Mouse (Mus musculus) adrenal gland, postnatal 10 days (tissue): Measurements from ENCODE around the gene Slc25a20. TPM values are rescaled to one million over a fixed set of nuclear protein-coding genes. Genes with fewer than 3 reads are reported as not detected.
"Not testable (repeated sequence)": the region's sequence is repeated elsewhere in the genome, so short reads cannot be mapped to it uniquely, and the experiment has no call there.

Source experiments
- DNase-seq: peaks from one replicate; pipeline ENCODE4 v3.0.0; 2021; ENCODE audit warnings: mixed read lengths
- long read RNA-seq, 2 experiments: library from polyadenylated mRNA; stranded (forward); transcript quantifications; one replicate each; pipeline ENCODE4 v2.0.0; 2021
- total RNA-seq, 2 experiments: library from RNA; stranded (reverse); gene quantifications; 2 replicates each; pipeline ENCODE4 v1.2.3; 2021

Slc25a20 gene
- 100 to 1,000 TPM; 405 to 421 TPM for total RNA-seq
- long read RNA-seq, experiment 1, transcript Slc25a20-201 (9 exons, 1,783 nt) = major isoform, 907 of 977 reads
- long read RNA-seq, experiment 1, partial matches to known transcripts = 30 of 977 reads
- long read RNA-seq, experiment 1, other reads (novel, unspliced or antisense) = 40 of 977 reads
- long read RNA-seq, experiment 2, transcript Slc25a20-201 (9 exons, 1,783 nt) = major isoform, 98 of 111 reads
- long read RNA-seq, experiment 2, partial matches to known transcripts = 9 of 111 reads
- long read RNA-seq, experiment 2, other reads (novel, unspliced or antisense) = 4 of 111 reads

DNA sequence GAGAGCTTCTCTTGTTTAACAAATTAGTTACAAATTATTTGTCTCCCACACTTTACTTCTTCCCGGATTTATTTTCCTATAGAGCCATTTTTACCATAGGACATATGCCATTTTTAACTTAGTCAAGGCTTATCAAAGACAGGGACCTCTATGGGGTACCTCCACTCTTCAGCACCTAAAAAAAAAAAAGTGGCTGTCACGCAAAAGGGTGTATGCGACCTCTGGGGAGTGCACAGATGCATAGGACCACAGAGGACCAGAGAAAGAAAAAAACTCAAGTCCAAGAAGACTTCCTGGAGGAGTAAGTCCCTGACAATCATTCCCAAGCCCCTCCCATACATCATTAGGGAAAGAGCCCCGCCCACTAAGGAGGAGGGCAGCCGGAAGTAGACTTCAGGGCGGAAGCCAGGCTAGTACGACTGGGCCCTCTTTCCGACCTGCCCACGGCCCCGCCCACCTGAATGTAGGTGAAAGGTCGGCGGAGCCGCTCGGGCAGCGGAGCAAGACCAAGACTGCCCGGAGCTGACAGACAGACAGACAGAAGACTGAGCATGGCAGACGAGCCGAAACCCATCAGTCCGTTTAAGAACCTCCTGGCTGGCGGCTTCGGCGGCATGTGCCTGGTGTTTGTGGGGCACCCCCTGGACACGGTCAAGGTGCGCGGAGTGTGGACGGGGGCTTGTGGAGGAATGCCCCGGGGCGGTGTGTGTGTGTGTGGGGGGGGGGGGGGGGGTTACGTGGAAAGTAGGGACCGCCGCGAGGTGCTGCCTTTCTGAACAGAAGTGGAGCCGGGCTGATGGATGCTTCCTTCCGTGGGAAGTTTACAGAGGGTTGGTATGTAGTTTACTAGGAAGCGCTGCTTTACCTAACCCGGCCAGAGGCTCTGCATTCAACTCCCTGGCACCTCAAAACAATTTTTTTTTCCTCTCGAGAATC, at the start of gene Slc25a20:
Gene Slc25a20, plus strand, starts transcription at position 412 of the 936 bp plus-strand sequence.
- peak; percentile 92 for DNase-seq

DNA sequence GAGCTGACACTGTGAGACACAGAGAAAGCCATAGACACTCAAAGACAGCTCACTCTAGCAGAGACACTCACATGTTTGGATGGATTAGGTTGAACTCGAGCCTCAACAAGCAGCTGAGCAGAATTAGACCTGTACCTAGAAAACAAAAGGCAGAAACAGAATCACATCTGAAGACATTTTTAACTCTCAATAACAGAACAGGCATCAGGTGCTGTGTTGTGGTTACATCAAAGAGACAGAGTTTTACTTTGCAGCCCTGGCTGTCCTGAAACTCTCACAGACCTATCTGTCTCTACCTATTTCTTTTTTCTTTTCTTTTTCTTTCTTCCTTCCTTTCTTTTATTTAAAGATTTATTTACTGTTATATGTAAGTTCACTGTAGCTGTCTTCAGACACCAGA, 44.6 kb upstream of the Slc25a20 start:
- no peak for DNase-seq

DNA sequence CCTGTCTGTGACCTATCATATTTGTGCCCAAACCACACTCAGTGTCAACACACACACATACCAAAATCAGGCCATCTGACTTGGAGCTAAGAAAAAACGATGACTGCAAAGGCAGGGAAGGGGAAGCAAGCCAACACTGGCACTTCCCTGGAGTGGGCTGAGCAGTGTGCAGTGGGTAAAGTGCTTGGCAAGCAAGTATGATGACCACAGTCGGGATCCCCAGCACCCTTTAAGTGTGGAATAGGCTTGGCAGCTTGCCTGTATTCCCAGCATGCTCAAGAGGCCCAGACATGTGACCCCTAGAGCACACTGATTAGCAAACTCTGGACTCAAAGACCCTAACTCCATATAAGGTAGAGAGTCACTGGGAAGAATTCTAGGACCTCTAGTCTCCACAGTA, 35.4 kb upstream of the Slc25a20 start:
- DNase-seq = peak; percentile 19

DNA sequence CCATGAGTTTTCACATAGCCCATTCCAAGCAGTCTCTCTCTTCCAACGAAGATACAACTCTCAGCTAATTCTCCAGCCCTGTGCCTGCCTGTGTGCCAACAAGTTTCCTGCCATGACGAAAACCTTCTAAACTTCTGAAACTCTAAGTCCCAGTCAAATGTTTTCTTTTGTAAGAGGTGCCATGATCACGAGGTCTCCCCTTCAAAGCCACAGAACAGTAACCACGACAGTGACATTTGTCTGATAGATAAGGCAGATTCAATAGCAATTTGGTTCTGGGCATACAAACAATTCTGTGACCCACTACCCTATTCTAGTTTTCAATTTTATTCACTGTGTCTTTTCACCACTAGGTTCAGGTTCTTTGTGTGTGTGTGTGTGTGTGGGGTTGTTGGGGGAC, 33.7 kb upstream of the Slc25a20 start:
- DNase-seq = no peak

DNA sequence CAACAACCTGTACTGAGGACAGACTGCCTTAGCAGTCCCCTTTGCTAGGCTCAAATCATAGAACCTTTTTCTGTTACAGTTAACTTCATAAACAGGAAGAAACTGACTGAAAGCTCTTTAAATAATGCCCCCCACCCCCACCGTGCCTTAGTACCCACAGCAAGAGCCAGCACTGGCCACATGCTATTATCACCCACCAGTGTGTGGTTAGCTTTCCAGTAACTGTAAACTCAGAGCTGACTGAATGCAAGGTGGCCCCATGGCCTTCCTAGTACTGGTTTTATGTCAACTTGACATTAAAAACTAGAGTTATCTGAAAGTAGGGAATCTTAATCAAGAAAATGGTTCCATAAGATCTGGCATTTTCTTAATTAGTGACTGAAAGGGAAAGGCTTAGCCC, 31.2 kb upstream of the Slc25a20 start:
- no peak for DNase-seq

DNA sequence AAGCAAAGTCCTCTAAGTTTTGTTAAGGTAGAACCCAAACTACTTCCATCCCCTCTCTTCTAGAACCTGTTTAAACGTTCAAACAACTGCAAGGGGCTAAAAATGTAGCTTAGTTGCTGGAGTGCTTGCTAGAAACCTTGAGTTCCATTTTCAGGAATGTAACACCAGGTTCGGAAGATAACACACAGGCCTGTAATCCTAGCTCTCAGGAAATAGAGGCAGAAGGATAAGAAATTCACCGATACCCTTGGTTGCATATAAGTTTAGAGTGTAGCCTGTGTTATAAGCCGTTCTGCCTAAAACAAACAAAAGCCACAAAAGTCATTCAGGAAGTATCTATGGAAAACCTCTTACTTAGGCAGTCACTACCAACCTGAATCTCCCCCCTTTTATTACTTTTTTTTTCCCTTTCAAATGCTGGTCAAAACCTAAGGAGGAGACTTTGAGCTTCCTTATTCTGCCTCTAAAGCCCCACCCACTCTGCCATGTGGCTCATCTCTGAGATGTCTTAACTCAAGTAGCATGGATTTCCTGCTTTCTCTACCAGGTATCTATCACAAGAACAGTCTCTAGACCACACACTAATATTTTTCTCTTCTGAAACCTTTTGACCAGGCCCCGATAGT, 30.1 kb upstream of the Slc25a20 start:
- DNase-seq = no peak

DNA sequence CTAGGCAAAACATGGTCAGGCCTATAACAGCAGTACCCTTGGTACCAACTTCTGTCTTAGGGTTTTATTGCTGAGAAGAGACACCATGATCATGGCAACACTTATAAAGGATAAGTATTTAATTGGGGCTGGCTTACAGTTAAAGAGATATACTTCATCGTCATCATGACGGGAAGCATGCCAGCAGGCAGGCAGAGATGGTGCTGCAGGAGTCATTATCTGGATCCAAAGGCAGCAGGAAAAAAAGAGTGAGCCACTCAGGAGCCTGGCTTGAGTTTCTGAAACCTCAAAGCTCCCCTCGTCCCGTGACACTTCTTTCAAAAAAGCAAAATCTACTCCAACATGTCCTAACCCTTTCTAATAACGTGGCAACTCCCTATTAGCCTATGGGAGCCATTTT, 29.5 kb upstream of the Slc25a20 start:
- no peak for DNase-seq

DNA sequence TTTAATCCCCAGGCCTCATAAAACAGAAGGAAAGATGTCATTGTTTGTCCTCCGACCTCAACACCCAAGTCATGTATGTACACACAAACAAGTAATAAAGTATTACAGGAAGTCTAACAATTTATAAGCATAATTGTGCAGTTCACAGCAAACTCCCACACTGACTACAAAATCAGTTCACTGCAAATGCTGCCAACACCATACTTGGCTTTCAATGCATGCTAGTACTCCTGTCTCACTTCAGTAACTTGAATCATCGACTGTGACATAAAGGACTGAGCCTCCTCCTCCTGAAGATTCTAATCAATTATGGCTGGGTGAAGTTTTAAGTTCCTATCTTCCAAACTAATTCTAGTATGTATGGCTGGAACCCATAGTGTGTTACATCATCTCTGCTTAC, 28.0 kb upstream of the Slc25a20 start:
- no peak for DNase-seq

DNA sequence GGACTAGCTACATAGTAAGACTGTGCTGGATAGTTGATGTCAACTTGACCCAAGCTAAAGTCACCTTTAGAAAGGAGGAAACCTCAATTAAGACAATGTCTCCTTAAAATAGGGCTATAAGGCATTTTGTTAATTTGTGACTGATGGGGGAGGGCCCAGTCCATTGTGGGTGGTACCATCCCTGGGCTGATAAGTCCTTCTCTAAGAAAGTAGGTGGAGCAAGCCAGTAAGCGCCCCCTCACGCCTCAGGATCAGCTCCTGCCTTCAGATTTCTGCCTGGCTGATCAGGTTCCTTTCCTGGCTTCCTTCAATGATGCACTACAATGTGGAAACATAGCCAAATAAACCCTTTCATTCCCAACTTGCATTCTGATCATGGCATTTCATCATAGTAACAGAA, 26.5 kb upstream of the Slc25a20 start:
- no peak for DNase-seq

DNA sequence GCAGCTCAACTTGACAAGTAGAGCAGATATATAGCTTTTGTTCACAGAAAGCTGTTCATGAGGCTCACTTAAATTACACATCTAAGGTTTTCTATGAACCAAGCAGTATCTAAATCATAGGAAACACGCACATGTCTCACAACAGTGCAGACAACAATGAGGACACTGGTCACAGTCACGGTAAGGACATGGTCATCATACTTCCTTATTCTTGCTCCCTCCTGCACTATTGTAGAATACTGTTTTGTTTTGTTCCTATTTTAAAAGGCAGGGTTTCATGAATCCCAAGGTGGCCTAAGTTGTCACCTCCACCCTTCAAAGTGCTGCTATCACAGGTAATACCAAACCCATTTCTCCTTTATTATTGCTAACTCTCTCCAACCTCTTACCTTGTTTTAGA, 22.1 kb upstream of the Slc25a20 start:
- no peak for DNase-seq

DNA sequence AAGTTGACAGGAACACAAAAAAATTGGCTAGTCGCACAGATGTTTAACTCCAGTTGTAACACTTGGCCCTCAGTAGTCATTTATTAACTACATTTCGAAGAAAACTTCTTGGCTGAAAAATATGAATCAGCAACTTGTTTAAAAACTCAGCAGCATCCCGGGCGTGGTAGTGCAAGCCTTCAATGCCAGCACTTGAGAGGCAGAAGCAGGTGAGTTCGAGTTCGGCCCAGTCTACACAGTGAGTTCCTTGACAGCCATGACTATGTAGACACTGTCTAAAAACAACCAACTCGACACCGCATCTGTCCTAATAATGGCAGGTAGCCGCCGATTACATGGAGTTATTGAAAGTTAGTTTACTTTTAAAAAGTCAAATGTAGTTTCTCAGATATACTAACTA, 13.7 kb upstream of the Slc25a20 start:
- no peak for DNase-seq

DNA sequence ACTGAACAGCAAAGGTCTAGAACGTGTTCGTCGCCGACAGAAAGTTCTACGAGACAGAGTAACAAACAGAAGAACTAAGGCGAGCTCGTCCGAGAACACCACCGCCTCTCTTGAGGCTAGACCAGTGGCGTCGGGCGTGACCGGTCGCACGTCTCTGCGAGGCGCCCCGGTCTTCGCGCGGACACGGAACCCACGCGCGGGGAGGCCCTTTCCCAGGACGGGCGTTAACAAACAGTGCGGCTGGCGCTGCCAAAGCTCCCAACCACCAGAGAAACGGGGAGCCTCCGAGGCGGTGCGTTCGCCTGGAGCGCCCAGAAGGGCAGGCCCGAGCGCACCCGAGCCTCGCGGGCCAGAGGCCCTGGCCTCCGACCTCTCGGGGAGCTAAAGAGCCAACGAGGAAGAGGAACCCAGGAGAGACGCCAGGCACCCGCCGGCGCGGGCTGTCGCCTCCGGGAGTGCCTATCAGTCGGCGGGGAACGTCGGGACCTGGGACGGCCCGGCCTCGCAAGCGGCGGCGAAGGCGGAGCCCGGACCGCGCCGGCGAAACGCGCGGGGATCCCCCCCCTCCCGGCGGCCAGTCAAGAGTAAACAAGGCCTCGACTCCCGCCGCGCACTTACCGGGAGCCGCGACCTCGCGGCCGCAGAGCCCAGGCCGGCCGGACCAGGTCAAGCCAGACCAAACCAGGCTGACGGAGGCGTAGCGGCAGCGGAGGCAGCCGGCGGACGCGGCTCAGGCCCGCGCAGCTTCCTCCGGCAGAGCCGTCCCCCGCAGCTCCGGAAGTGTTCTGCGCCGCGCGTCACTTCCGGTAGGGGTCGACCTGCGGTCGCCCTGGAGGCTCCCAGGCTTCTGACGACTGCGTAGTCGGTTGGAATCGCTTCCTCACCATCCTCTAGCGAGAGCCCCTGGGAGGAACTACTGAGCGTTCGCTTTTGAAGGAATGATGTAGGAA, 13.0 kb upstream of the Slc25a20 start, which contains the start of gene Arih2:
Gene Arih2, minus strand, starts transcription at position 776 of the 950 bp plus-strand sequence.
- DNase-seq = peak; percentile 95

DNA sequence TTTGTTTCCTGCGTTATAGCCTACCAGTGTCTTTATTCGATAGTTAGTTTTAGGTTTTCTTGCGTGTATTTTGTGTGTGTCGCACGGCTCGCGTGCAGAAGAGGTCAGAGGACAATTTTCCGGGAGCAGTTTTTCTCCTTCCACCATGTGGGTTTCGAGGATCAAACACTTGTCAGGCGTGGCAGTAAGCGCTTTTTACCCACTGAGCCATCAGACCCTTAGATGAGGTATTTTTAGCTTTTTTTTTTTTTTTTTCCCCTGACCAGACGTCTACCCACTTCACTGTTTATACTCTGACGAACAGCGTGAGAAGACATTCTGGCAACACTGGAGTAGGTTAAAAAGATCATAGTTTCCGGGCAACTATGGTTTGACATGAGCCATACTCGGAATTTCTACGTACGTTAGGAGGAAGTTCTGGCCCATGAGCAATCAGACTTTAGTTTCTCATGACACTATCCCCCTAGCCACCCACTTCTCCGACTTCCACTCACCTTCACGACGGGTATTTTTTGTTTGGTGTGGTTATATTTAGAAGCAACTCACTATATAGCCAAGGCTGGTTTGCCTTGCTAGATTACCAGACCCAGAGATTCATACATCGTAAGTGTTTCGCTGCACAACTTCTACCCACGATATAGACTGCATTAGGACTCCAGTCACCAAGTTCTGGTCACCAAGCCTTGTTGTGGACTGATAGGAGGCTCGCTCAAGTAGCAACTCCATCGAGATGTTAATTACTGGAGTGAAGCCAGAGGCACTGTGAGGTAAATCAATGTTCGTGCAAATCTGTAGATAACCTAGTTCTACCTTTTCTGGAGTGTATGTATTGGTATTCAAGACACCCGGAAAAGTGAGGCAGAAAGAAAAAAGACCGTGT, 12.1 kb upstream of the Slc25a20 start:
- DNase-seq = no peak

DNA sequence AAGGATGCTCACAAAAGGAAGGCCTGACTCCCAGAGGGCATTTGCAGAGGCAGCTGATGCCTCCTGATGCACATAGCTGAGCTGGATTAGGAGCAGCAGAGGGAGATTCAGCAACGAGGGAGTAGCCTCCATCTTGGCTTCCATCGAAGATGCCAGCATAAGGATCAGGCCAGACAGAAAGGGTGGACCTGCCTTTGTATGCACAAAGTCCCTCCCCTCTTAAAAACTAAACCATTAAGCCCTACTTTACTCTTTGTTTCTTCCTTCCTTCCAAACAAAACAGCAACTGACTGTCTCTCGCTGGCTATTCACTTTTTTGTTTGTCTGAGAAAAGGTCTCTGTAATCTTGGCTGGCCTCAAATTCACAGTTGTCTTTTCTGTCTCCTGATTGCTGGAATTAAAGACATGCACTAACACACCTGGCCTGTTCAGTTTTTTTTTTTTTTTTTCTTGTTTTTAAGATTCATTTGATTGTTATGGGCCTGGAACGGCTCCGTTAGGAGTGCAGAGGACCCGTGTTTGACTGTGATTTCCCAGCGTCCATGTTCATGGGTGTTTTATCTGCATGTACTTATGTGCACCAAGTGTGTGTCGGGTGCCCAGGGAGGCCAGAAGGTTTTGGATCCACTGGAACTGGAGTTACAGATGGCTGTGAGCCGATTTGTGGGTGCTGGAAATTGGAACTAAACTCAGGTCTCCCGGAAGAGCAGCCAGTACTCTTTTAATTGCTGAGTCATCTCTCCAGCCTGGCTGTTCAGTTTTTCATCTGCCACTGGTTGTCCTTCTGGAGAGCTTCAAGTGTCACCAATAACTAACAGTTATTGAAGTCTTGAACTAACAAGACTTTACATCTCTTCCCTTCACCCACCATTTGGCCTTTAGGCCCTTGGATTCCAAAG, 7.1 kb upstream of the Slc25a20 start:
- DNase-seq = no peak

DNA sequence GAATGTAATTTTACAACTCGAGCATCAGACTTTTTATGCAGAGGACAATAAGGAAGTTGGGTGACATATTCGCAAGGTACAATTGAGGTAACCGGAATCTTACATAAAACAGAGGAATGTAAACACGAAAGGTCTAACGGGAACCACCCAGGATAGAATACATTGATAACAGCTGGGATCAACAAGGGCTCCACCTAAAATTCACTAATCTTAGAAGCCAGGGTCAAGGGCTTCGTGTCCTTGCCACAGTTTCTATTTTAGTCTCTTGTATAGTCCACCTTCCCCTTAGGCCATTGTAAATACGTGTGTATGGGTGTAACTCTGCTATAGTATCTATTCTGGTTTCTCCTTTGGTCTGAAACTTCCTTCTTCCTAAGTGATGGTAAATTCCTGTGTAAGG, 6.0 kb upstream of the Slc25a20 start:
- DNase-seq = not testable (repeated sequence)

DNA sequence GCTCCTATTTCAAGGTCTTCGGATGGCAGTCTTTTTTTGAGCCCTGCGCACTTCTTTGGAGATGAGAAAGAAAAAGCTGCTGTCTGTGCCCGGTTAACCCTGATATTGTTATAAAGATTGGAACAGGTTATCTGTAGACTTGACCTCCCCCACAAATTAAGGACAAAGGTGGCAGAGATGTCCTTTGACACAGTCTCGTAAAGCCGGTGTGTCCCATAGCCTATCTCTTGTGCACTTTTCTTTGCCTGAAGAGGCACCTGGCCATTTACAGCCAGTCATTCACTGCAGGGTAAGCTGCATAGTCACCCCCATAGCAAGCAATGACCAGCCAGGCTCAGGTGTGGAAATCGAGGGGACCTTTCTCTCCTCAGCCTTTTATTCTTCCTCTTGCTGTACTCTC, 772 bp downstream of the Slc25a20 start:
- no peak for DNase-seq

DNA sequence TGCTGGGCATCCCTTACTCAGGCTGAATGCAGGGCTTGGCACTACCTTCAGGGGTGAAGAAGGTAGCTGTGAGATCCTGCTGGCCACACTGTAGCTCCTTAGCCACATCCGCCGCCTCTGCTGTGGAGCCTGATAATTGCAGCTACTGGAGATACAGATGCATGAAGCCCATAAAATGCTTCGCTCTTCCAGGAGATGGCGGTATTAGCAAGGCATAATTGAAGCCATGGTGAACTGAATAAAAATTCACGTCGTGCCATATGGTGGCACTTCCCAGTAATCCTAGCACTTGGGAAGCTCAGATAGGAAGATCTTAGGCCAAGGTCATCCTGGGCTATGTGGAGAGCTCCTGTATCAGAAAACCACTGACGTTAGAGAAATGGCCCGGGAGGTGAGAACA, 8.0 kb downstream of the Slc25a20 start:
- no peak for DNase-seq

DNA sequence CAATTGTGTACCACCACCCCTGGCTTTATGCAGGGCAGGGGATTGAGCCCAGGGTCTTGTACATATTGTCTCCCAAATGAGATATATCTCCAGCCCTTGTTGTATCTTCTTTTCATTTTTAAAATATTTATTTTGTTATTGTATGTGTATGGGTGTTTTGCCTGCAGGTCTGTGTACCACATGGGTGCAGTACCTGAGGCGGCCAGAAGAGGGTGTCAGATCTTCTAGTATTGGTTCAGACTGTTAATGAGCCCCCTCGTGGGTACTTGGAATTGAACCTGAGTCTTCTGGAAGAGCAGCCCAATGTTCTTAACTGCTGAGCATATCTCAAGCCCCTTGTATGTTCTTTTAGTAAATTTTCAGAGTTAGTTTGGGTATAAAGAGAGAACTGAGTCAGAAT, 11.3 kb downstream of the Slc25a20 start:
- peak; percentile 28 for DNase-seq

DNA sequence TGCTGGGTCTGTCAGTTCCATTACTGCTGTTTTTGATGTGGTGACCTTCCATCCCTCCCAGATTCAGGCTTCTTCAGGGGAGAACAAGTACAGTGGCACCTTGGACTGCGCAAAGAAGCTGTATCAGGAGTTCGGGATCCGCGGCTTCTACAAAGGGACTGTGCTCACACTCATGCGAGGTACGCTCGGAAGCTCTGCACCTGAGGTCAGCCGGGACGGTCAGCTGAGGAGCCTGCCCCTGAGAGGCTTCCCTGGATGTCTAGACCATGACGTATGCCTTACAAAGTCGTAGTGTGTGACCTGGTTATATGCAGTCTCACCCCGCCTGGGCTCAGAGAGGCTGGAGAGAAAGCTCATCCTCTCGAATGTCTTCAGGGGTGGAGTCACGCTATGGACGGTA, 18.1 kb downstream of the Slc25a20 start:
- no peak for DNase-seq

DNA sequence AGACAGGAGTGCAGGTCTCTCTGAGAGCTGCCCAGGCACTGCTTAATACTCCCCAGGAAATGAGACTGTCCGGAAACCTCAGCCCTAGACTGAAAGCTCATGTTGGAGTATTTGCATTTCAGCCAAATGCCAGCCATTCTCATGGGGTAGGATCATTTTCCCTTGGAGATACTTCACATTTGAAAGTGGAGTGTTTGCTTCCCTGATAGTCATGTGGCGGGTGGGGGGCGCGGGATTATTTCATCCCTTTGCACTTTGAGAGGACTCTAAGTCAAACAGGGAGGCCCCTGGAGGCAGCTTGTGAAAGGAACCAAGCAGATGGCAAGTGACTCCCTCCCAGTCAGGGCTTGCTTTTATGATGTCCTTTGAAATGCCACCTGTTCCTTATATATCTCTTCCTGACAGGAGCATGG, 24.6 kb downstream of the Slc25a20 start:
- DNase-seq = no peak
